Mouse (Mus musculus) spleen, adult 2 months (tissue): ENCODE measurements at regions not wholly inside any gene's neighbourhood (a gene's known extent, or its start where the extent isn't known, plus 50 kb on each side); places are given as distances from the start of the nearest gene placed in this dataset.

Source experiments
- DNase-seq, 2 experiments: peaks; one replicate each; pipeline versions ENCODE4 v3.0.0 to v3.0.0-alpha.2; 2012 to 2021; ENCODE audit warnings: low spot score in 2 of 2, low read depth in 1 of 2
- H3K27ac ChIP-seq: fragments of 200-500 bp; 2 replicates; pipeline ENCODE4 v1.5.1; 2012; ENCODE audit warnings: low read length, inconsistent platforms; ENCODE audit not compliant: insufficient read depth
- H3K27me3 ChIP-seq: fragments of 200-500 bp; 2 replicates; pipeline ENCODE4 v1.6.1; 2012; ENCODE audit warnings: mild to moderate bottlenecking, moderate library complexity, low read length, inconsistent platforms; ENCODE audit not compliant: control insufficient read depth, insufficient read depth
- H3K36me3 ChIP-seq: fragments of 200-500 bp; 2 replicates; pipeline ENCODE4 v1.6.1; 2012; ENCODE audit warnings: mild to moderate bottlenecking, low read length, inconsistent platforms; ENCODE audit not compliant: control insufficient read depth, insufficient read depth
- H3K4me1 ChIP-seq: fragments of 200-500 bp; 2 replicates; pipeline ENCODE4 v1.6.1; 2011; ENCODE audit warnings: inconsistent platforms; ENCODE audit not compliant: control insufficient read depth, insufficient read depth, insufficient read length
- H3K4me3 ChIP-seq: fragments of 200-500 bp; 2 replicates; pipeline ENCODE4 v1.5.1; 2011; ENCODE audit warnings: mild to moderate bottlenecking, inconsistent platforms; ENCODE audit not compliant: insufficient read depth, insufficient read length; ENCODE audit errors: extremely low read depth
- CTCF ChIP-seq: fragments of 200-500 bp; IDR thresholded peaks from 2 replicates; pipeline ENCODE4 v1.5.1; 2011; ENCODE audit warnings: mild to moderate bottlenecking, inconsistent platforms; ENCODE audit not compliant: insufficient read depth, insufficient read length, insufficient replicate concordance; ENCODE audit errors: extremely low read depth
- POLR2A ChIP-seq: fragments of 200-500 bp; IDR thresholded peaks from 2 replicates; pipeline ENCODE4 v1.6.1; 2011; ENCODE audit warnings: low read depth, low read length, inconsistent platforms
- WGBS: fragments of 180-500 bp; shearing (Covaris S2); methylation state at CpG from one replicate; pipeline ENCODE4 v1.1.7; 2018; 5-methylcytosine and 5-hydroxymethylcytosine counted together

- no peak for TF ChIP-seq CTCF
- no peak for TF ChIP-seq POLR2A
- no peaks in the 10 kb centered on the region for H3K4me1 ChIP-seq
- no peak overlapping the region for H3K4me3 ChIP-seq
- H3K27ac ChIP-seq = no peak overlapping the region
- 41% methylated on average over 3 of the region's 3 CpGs for WGBS
- no peak for DNase-seq
- H3K27me3 ChIP-seq = no peaks in the 10 kb centered on the region
- no peaks in the 10 kb centered on the region for H3K36me3 ChIP-seq
These were observed 1266.9 kb upstream of the Lrrc6 start for GRCm38 (mm10) chr15:67767624-67768023.

GRCm38 (mm10) chr15:67759221-67759620, 1258.5 kb upstream of the Lrrc6 start:
- no peak for DNase-seq
- H3K4me1 ChIP-seq = no peaks in the 10 kb centered on the region
- H3K4me3 ChIP-seq = no peak overlapping the region
- no peaks in the 10 kb centered on the region for H3K27me3 ChIP-seq
- H3K27ac ChIP-seq = no peak overlapping the region
- no peaks in the 10 kb centered on the region for H3K36me3 ChIP-seq
- 91% methylated on average over 4 of the region's 4 CpGs for WGBS
- no peak for TF ChIP-seq CTCF

GRCm38 (mm10) chr15:67750582-67750981, 1249.9 kb upstream of the Lrrc6 start:
- no peak overlapping the region for H3K4me3 ChIP-seq
- TF ChIP-seq CTCF = no peak
- TF ChIP-seq POLR2A = no peak
- no peaks in the 10 kb centered on the region for H3K27me3 ChIP-seq
- no peaks in the 10 kb centered on the region for H3K36me3 ChIP-seq
- DNase-seq = no peak
- no peak overlapping the region for H3K27ac ChIP-seq
- H3K4me1 ChIP-seq = no peaks in the 10 kb centered on the region

- H3K4me1 ChIP-seq = no peaks in the 10 kb centered on the region
- no peak for DNase-seq
- H3K27me3 ChIP-seq = no peaks in the 10 kb centered on the region
- no peaks in the 10 kb centered on the region for H3K36me3 ChIP-seq
- TF ChIP-seq CTCF (no peak), POLR2A (no peak)
- no peak overlapping the region for H3K27ac ChIP-seq
- 85% methylated on average over 2 of the region's 2 CpGs for WGBS
- H3K4me3 ChIP-seq = no peak overlapping the region
These were observed 1242.6 kb upstream of the Lrrc6 start for GRCm38 (mm10) chr15:67743332-67743731.

GRCm38 (mm10) chr15:67732988-67733387, 1232.3 kb upstream of the Lrrc6 start:
- Histone ChIP-seq H3K27ac (no peak overlapping the region), H3K4me1 (no peaks in the 10 kb centered on the region), H3K27me3 (no peaks in the 10 kb centered on the region), H3K4me3 (no peak overlapping the region), H3K36me3 (no peaks in the 10 kb centered on the region)
- no peak for TF ChIP-seq POLR2A
- TF ChIP-seq CTCF = no peak
- no peak for DNase-seq
- 6% methylated on average over 1 of the region's 1 CpGs for WGBS

- TF ChIP-seq POLR2A (no peak), CTCF (no peak)
- 90% methylated on average over 8 of the region's 8 CpGs for WGBS
- H3K36me3 ChIP-seq = no peaks in the 10 kb centered on the region
- H3K4me1 ChIP-seq = no peaks in the 10 kb centered on the region
- no peak for DNase-seq
- no peaks in the 10 kb centered on the region for H3K27me3 ChIP-seq
- H3K4me3 ChIP-seq = no peak overlapping the region
- no peak overlapping the region for H3K27ac ChIP-seq
These were observed 1228.8 kb upstream of the Lrrc6 start for GRCm38 (mm10) chr15:67729492-67729891.

- 85% methylated on average over 5 of the region's 5 CpGs for WGBS
These were observed 1224.5 kb upstream of the Lrrc6 start for GRCm38 (mm10) chr15:67725239-67725638.

GRCm38 (mm10) chr15:67714203-67714602, 1213.5 kb upstream of the Lrrc6 start:
- Histone ChIP-seq H3K4me1 (no peaks in the 10 kb centered on the region), H3K27me3 (no peaks in the 10 kb centered on the region), H3K36me3 (no peaks in the 10 kb centered on the region), H3K4me3 (no peak overlapping the region), H3K27ac (no peak overlapping the region)
- TF ChIP-seq CTCF = no peak
- DNase-seq = no peak
- 86% methylated on average over 3 of the region's 3 CpGs for WGBS

More at GRCm38 (mm10) chr15:67725239-67725638, 1224.5 kb upstream of the Lrrc6 start:
- no peak overlapping the region for H3K4me3 ChIP-seq
- no peaks in the 10 kb centered on the region for H3K27me3 ChIP-seq
- TF ChIP-seq CTCF (no peak), POLR2A (no peak)
- H3K4me1 ChIP-seq = no peaks in the 10 kb centered on the region
- no peaks in the 10 kb centered on the region for H3K36me3 ChIP-seq
- DNase-seq = no peak
- no peak overlapping the region for H3K27ac ChIP-seq
